Mouse (Mus musculus) forebrain, embryonic 11.5 days (tissue): ENCODE data around the gene Lgi1. TPM values are rescaled to one million over a fixed set of nuclear protein-coding genes. Genes with fewer than 3 reads are reported as not detected.
A peak's percentile ranks its signal among the peaks of the same experiment; 100 is the strongest.

Experiments
- ATAC-seq: fragments of 200-750 bp; cut with Nextera tagmentation; replicated peaks from 2 replicates; pipeline ENCODE4 v1.8.0; 2017; ENCODE audit warnings: moderate TSS enrichment; ENCODE audit not compliant: low FRiP score
- DNase-seq: peaks from one replicate; pipeline ENCODE4 v3.0.0-alpha.2; 2017; ENCODE audit warnings: low spot score
- H3K27ac ChIP-seq: fragments of 300-500 bp; sonication (generic); 2 replicates; pipeline ENCODE4 v1.5.1; 2014; ENCODE audit warnings: low read depth, low read length
- H3K27me3 ChIP-seq: fragments of 300-500 bp; sonication (generic); 2 replicates; pipeline ENCODE4 v1.6.1; 2014; ENCODE audit warnings: mild to moderate bottlenecking, low read length, mixed read lengths; ENCODE audit not compliant: control insufficient read depth, insufficient read depth
- H3K36me3 ChIP-seq: fragments of 300-500 bp; sonication (generic); 2 replicates; pipeline ENCODE4 v1.6.1; 2014; ENCODE audit warnings: mild to moderate bottlenecking, low read length, moderate library complexity, mixed read lengths; ENCODE audit not compliant: control insufficient read depth, insufficient read depth
- H3K4me1 ChIP-seq: fragments of 300-500 bp; sonication (generic); replicated peaks from 2 replicates; pipeline ENCODE4 v1.6.1; 2014; ENCODE audit warnings: low read length, mixed read lengths; ENCODE audit not compliant: control insufficient read depth, insufficient read depth
- H3K4me2 ChIP-seq: fragments of 300-500 bp; sonication (generic); 2 replicates; pipeline ENCODE4 v1.6.1; 2014; ENCODE audit warnings: low read depth, mild to moderate bottlenecking, low read length, moderate library complexity, mixed read lengths; ENCODE audit not compliant: severe bottlenecking
- H3K4me3 ChIP-seq: fragments of 300-500 bp; sonication (generic); 2 replicates; pipeline ENCODE4 v1.5.1; 2014; ENCODE audit warnings: low read depth, low read length
- H3K9ac ChIP-seq: fragments of 300-500 bp; sonication (generic); 2 replicates; pipeline ENCODE4 v1.6.1; 2014; ENCODE audit warnings: low read length
- H3K9me3 ChIP-seq: fragments of 300-500 bp; sonication (generic); 2 replicates; pipeline ENCODE4 v1.6.1; 2016; ENCODE audit warnings: low read length, mixed read lengths; ENCODE audit not compliant: control insufficient read depth
- WGBS: fragments of 180-500 bp; shearing (Covaris S2); extraction: QIAGEN DNeasy Blood & Tissue Kit; methylation state at CpG from one replicate; pipeline ENCODE4 v1.1.7; 2014; 5-methylcytosine and 5-hydroxymethylcytosine counted together
- polyA plus RNA-seq: library from polyadenylated mRNA; unstranded; fragments of >200 nt; fragmentation: Nextera tagmentation; extraction: Ambion mirVana; gene quantifications from 2 replicates; pipeline ENCODE4 v1.2.1, GENCODE M21; 2014

The Lgi1 gene
- polyA plus RNA-seq, 1 experiment from 2014 or later, result 1.2 TPM

- Histone ChIP-seq H3K36me3 (no peaks in the 10 kb centered on the region), H3K4me2 (no peak overlapping the region), H3K9ac (no peak overlapping the region), H3K27me3 (no peaks in the 10 kb centered on the region), H3K9me3 (no peaks in the 10 kb centered on the region), H3K4me1 (0 out of 2 replicates have a peak, but pooled peaks cover 4% of the 10 kb centered on the region), H3K27ac (no peak overlapping the region), H3K4me3 (no peak overlapping the region)
- ATAC-seq (no peak), DNase-seq (no peak)
- WGBS, result 88% methylated on average over 7 of the region's 7 CpGs
Measured at GRCm38 (mm10) chr19:38325854-38326253, 61.5 kb downstream of the Lgi1 start.

GRCm38 (mm10) chr19:38327002-38327401 is 62.7 kb downstream of the Lgi1 start:
- Histone ChIP-seq H3K4me1 (0 out of 2 replicates have a peak, but pooled peaks cover 4% of the 10 kb centered on the region), H3K9ac (no peak overlapping the region), H3K4me3 (no peak overlapping the region), H3K4me2 (no peak overlapping the region), H3K27me3 (no peaks in the 10 kb centered on the region), H3K9me3 (no peaks in the 10 kb centered on the region), H3K27ac (no peak overlapping the region), H3K36me3 (no peaks in the 10 kb centered on the region)
- DNase-seq, result peak; percentile 65
- peak; percentile 78 for ATAC-seq
- WGBS, result 9% methylated on average over 4 of the region's 4 CpGs

- no peak for ATAC-seq
- Histone ChIP-seq H3K4me2 (no peak overlapping the region), H3K9ac (no peak overlapping the region), H3K4me3 (no peak overlapping the region), H3K27me3 (no peaks in the 10 kb centered on the region), H3K27ac (no peak overlapping the region), H3K36me3 (no peaks in the 10 kb centered on the region), H3K4me1 (0 out of 2 replicates have a peak, but pooled peaks cover 4% of the 10 kb centered on the region), H3K9me3 (no peaks in the 10 kb centered on the region)
- no peak for DNase-seq
- 93% methylated on average over 7 of the region's 7 CpGs for WGBS
Measured at GRCm38 (mm10) chr19:38328010-38328409, 63.7 kb downstream of the Lgi1 start.

DNA sequence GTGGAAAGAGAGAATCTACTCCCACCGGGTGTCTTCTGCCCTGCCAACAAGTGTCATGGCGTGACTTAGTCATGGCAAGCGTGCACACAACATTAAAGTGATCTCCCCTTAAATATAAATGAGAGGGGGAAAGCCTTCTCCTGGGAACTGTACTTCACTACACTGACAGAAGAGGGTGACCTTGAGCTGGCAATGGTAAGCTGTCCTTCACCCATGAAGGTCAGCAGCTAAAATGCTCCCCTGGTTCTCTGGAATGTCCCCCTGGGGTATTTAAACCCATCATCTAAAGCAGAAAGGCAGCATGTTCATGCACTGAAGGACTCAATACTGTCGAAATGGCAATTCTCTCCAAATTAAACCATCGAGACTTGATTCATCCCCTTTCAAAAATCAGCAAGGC is 64.9 kb downstream of the Lgi1 start:
- Histone ChIP-seq H3K9ac (no peak overlapping the region), H3K4me3 (no peak overlapping the region), H3K27me3 (no peaks in the 10 kb centered on the region), H3K4me1 (0 out of 2 replicates have a peak, but pooled peaks cover under 1% of the 10 kb centered on the region), H3K36me3 (no peaks in the 10 kb centered on the region), H3K4me2 (no peak overlapping the region), H3K27ac (no peak overlapping the region), H3K9me3 (no peaks in the 10 kb centered on the region)
- WGBS, result 84% methylated on average over 5 of the region's 5 CpGs
- no peak for DNase-seq
- no peak for ATAC-seq

GRCm38 (mm10) chr19:38331072-38331471 is 66.7 kb downstream of the Lgi1 start:
- WGBS, result 74% methylated on average over 1 of the region's 1 CpGs
- H3K4me1 ChIP-seq, result no peaks in the 10 kb centered on the region
- H3K27ac ChIP-seq, result no peak overlapping the region
- H3K4me3 ChIP-seq, result no peak overlapping the region
- no peaks in the 10 kb centered on the region for H3K36me3 ChIP-seq
- DNase-seq (no peak), ATAC-seq (no peak)
- no peaks in the 10 kb centered on the region for H3K9me3 ChIP-seq
- no peak overlapping the region for H3K4me2 ChIP-seq
- H3K27me3 ChIP-seq, result no peaks in the 10 kb centered on the region
- no peak overlapping the region for H3K9ac ChIP-seq

DNA sequence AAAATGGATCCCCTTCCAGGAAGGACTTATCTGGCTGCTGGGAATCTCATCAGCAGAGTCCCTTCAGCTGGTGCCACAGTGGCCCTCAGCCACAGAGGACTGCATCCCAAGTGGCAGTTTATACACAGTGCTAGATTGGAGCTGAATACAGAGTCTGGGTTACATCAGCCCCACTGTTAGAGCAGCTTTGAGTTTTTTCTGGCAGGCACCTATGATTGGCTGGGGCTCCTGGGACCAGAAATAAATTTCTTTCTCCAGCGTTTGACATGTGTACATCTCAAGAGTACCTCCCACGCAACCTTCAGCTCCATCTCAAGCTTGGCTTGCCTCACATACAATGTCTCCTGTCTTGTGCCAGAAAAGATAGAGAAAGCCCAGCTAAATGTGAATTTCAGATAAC is 67.9 kb downstream of the Lgi1 start:
- H3K9me3 ChIP-seq, result no peaks in the 10 kb centered on the region
- ATAC-seq, result no peak
- H3K9ac ChIP-seq, result no peak overlapping the region
- H3K27ac ChIP-seq, result no peak overlapping the region
- DNase-seq, result no peak
- H3K4me1 ChIP-seq, result no peaks in the 10 kb centered on the region
- 86% methylated on average over 2 of the region's 2 CpGs for WGBS
- no peaks in the 10 kb centered on the region for H3K36me3 ChIP-seq
- H3K27me3 ChIP-seq, result no peaks in the 10 kb centered on the region
- no peak overlapping the region for H3K4me3 ChIP-seq
- H3K4me2 ChIP-seq, result no peak overlapping the region

DNA sequence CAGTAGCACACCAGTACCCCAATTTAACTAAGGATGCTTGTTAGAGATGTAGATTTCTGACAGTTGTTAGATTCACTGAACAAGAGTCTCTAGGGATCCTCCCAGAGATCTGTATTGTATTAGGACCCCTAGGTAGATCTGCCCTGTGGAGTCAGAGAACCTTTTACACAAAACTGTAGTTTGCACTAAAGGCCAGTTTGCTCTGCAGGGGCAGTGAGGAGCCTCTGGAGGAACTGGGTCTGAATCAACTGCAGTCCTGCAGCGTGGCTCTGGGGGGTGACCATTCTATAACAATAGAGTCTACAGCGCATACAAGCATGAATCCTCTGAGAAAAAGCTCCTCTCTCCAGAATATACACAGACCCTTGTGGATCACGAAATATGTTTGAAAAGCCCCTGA is 68.5 kb downstream of the Lgi1 start:
- Histone ChIP-seq H3K36me3 (no peaks in the 10 kb centered on the region), H3K4me2 (no peak overlapping the region), H3K9me3 (no peaks in the 10 kb centered on the region), H3K27me3 (no peaks in the 10 kb centered on the region), H3K4me1 (no peaks in the 10 kb centered on the region), H3K9ac (no peak overlapping the region), H3K27ac (no peak overlapping the region), H3K4me3 (no peak overlapping the region)
- no peak for DNase-seq
- no peak for ATAC-seq
- 55% methylated on average over 3 of the region's 3 CpGs for WGBS

DNA sequence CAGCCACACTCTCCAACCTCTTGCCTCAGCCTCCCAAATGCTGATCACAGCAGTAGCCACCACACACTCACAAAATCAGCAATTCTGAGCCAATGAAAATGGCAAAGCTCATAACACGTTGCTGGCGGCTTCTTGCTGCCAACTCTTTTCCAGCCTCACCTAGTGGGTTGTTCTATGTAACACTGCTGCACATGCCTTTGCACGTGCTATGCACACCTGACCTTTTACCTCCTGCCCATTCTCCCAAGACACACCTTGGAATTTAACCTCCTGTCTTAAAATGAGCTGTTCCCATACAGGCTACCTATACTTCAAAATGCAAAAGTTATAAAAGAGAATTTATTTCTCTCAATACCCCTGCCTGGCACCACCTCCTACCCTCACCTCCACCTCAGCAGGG is 72.2 kb downstream of the Lgi1 start:
- ATAC-seq, result no peak

GRCm38 (mm10) chr19:38337332-38337731 is 73.0 kb downstream of the Lgi1 start:
- Histone ChIP-seq H3K4me2 (no peak overlapping the region), H3K27me3 (no peaks in the 10 kb centered on the region), H3K9me3 (no peaks in the 10 kb centered on the region), H3K9ac (no peak overlapping the region), H3K4me1 (no peaks in the 10 kb centered on the region), H3K27ac (no peak overlapping the region), H3K4me3 (no peak overlapping the region), H3K36me3 (no peaks in the 10 kb centered on the region)
- WGBS, result 97% methylated on average over 3 of the region's 3 CpGs
- DNase-seq (no peak), ATAC-seq (no peak)

More for the DNA sequence above, 72.2 kb downstream of the Lgi1 start:
- WGBS, result 89% methylated on average over 3 of the region's 3 CpGs
- Histone ChIP-seq H3K4me2 (no peak overlapping the region), H3K27me3 (no peaks in the 10 kb centered on the region), H3K4me1 (no peaks in the 10 kb centered on the region), H3K36me3 (no peaks in the 10 kb centered on the region), H3K27ac (no peak overlapping the region), H3K9ac (no peak overlapping the region), H3K4me3 (no peak overlapping the region), H3K9me3 (no peaks in the 10 kb centered on the region)
- DNase-seq, result no peak
